Mouse (Mus musculus) bone marrow, adult 2 months (tissue): ENCODE data around the gene 1700022I11Rik. TPM values are rescaled to one million over a fixed set of nuclear protein-coding genes. Genes with fewer than 3 reads are reported as not detected.

Experiments used
- H3K27ac ChIP-seq: fragments of 200-500 bp; 2 replicates; pipeline ENCODE4 v1.5.1; 2012; ENCODE audit warnings: low read depth, mild to moderate bottlenecking, control low read depth, inconsistent platforms, low read length; ENCODE audit not compliant: control insufficient read depth, poor library complexity, insufficient read depth
- H3K4me1 ChIP-seq: fragments of 200-500 bp; 2 replicates; pipeline ENCODE4 v1.6.1; 2011; ENCODE audit warnings: low read length; ENCODE audit not compliant: control insufficient read depth, insufficient read depth
- H3K4me3 ChIP-seq: fragments of 200-500 bp; replicated peaks from 2 replicates; pipeline ENCODE3; 2011; ENCODE audit warnings: mild to moderate bottlenecking, low read depth, low read length, control low read depth; ENCODE audit not compliant: control insufficient read depth
- CTCF ChIP-seq: fragments of 200-500 bp; IDR thresholded peaks from 2 replicates; pipeline ENCODE4 v1.5.1; 2011; ENCODE audit warnings: low read length, control low read depth; ENCODE audit not compliant: control insufficient read depth, insufficient read depth
- POLR2A ChIP-seq: fragments of 200-500 bp; IDR thresholded peaks from 2 replicates; pipeline ENCODE4 v1.6.1; 2011; ENCODE audit warnings: low read depth, mild to moderate bottlenecking, control low read depth, low read length, borderline replicate concordance; ENCODE audit not compliant: control insufficient read depth
- WGBS: fragments of 180-500 bp; shearing (Covaris S2); methylation state at CpG from one replicate; pipeline ENCODE4 v1.1.7; 2018; 5-methylcytosine and 5-hydroxymethylcytosine counted together
- polyA plus RNA-seq: library from polyadenylated mRNA; stranded (reverse); fragments of >200 nt; gene quantifications from 2 replicates; pipeline ENCODE4 v1.2.4, GENCODE M21; 2011; ENCODE audit warnings: low replicate concordance; ENCODE audit not compliant: missing spikeins, insufficient read depth, insufficient read length

Gene 1700022I11Rik
- polyA plus RNA-seq, 1 experiment: not detected

DNA sequence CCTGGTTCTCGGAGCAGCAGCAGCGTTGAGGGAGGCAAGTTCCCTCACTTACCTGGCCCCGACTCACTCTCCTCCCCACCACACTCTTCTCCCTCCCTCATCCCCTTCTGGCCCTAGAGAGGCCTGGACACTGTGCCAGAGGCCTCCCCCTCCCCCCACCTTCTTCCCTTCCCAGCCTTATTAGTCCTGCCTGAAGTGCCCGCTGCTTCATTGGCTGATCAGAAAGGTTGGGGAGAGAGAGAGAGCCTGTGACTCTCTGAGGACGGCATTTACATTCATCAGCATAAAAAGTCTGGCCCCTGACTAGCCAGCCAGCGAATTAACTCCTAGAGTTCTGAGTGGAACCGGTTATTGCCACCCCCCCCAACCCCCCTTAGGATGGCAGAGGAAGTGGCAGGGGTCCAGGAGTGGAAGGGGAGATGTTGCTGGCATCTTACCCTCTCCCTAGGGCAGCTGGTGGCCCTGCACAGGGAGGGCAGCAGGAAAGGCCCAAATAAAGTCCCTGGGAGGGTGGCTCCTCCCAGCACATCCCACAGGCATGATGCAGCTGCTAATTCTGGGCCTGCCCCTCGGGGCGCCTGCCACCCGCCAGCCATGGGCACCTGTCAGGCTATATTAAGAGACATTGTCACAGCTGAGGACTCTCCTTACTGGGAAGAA is 15.8 kb upstream of the 1700022I11Rik start:
- Histone ChIP-seq H3K4me1 (no peaks in the 10 kb centered on the region; the same call in 1 of the 2 replicates), H3K4me3 (no peak overlapping the region), H3K27ac (no peak overlapping the region)
- WGBS: 74% methylated on average over 10 of the region's 10 CpGs
- TF ChIP-seq CTCF (no peak), POLR2A (no peak)

DNA sequence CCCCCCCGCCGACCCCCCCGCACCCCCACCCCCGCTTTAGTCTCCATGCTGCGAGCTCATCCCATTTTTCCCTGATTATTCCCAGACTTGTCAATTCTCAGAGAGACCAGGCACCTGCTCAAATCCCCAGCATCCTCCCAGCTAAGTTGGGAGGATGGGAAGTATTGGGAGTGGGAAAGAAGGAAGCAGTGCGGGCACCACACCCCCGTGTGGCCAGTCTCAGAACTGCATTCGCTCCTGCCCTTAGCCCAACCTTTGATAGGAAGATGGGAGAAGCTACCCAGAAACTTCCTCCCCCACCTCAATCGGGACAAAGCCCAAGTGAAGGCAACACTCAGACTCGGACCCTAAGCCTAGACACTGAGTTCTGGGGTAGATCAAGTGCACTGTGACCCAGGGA is 15.1 kb upstream of the 1700022I11Rik start:
- H3K27ac ChIP-seq: no peak overlapping the region
- 18% methylated on average over 10 of the region's 10 CpGs for WGBS
- TF ChIP-seq CTCF (peak; percentile 77), POLR2A (no peak)
- H3K4me3 ChIP-seq: no peak overlapping the region
- H3K4me1 ChIP-seq: no peaks in the 10 kb centered on the region; the same call in 1 of the 2 replicates

DNA sequence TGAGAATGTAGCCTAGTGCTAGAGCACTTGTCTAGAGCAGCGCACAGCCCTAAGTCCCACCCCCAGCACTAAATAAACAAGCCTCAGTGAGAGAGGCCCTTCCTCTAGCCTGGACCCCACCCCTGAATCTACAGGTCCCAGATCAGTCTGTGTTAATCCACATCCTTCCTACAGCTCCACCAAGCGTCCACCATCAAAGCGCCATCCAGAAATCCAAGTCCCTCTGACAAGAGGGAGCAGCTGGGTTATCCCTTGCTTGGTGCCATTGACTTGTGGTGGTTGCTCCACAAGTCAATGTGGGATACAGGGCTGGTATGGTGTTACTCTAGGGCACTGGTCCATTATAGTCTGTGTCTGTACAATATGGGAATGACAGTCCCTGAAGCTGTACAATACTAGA is 14.2 kb upstream of the 1700022I11Rik start:
- Histone ChIP-seq H3K4me1 (no peaks in the 10 kb centered on the region; the same call in 1 of the 2 replicates), H3K27ac (no peak overlapping the region), H3K4me3 (no peak overlapping the region)
- TF ChIP-seq CTCF (no peak), POLR2A (no peak)
- 90% methylated on average over 3 of the region's 3 CpGs for WGBS

DNA sequence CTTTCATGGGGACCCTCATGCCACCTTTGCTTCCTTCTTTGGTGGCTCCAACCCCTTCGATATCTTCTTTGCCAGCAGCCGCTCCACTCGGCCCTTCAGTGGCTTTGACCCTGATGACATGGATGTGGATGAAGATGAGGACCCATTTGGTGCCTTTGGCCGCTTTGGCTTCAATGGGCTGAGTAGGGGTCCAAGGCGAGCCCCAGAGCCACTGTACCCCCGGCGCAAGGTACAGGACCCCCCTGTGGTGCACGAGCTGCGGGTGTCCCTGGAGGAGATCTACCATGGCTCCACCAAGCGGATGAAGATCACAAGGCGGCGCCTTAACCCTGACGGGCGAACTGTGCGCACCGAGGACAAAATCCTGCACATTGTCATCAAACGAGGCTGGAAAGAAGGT is 12.8 kb upstream of the 1700022I11Rik start:
- no peak overlapping the region for H3K4me3 ChIP-seq
- H3K27ac ChIP-seq: no peak overlapping the region
- 89% methylated on average over 17 of the region's 17 CpGs for WGBS
- no peaks in the 10 kb centered on the region; the same call in 1 of the 2 replicates for H3K4me1 ChIP-seq
- no peak for TF ChIP-seq POLR2A
- TF ChIP-seq CTCF: no peak

DNA sequence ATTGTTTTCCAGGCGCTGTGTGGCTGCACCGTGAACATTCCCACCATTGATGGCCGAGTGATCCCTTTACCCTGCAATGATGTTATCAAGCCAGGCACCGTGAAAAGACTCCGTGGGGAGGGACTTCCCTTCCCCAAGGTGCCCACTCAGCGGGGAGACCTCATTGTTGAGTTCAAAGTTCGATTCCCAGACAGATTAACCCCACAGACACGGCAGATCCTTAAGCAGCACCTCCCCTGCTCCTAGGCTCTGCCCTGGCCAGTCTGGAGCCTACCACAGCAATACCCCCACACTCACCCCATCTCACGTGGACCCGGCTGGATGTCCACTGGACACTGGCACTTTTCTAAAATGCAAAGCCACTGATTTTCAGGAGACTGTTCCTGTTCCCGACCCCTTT is 12.1 kb upstream of the 1700022I11Rik start:
- WGBS: 81% methylated on average over 11 of the region's 11 CpGs
- Histone ChIP-seq H3K27ac (no peak overlapping the region), H3K4me1 (no peaks in the 10 kb centered on the region; the same call in 1 of the 2 replicates), H3K4me3 (no peak overlapping the region)
- no peak for TF ChIP-seq POLR2A
- no peak for TF ChIP-seq CTCF

DNA sequence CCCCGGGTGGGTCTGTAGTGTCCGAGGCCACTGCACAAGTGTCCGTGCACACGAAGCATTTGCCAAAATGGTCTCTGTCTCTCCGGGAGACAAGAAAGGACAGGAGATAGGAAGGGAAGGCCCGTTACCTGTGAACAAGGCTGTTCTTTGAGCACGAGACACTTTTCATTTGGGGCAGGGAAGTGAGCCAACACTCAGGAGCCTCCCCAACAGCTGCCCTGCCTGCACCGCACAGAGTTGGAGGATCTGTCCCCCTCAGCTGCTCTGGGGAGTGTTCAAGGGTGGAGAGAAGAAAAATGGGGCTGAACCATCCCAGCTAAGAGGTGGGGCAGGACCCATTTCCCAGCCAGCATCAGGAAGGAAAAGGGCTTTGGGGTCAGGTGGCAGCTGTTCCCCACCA is 11.4 kb upstream of the 1700022I11Rik start:
- H3K4me1 ChIP-seq: no peaks in the 10 kb centered on the region; the same call in 1 of the 2 replicates
- no peak overlapping the region for H3K4me3 ChIP-seq
- 82% methylated on average over 8 of the region's 8 CpGs for WGBS
- no peak overlapping the region for H3K27ac ChIP-seq
- TF ChIP-seq POLR2A: no peak
- no peak for TF ChIP-seq CTCF

DNA sequence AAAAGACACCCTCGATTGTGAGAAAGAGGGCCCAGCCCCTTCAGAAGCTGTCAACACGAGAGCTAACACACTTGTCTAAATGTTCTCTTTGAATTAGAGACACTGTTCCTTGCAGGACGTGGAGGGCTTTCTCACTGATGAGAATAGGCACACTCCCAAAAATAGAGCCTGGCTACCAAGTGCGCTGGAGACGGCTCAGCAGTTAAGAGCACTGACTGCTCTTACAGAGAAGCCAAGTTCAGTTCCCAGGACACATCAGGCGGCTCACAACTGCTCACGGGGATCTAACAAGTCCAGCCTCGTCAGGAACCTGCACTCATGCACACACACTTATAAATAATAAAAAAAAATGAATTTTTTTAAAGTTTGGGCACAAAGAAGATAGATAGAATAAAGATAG is 10.5 kb upstream of the 1700022I11Rik start:
- 70% methylated on average over 8 of the region's 8 CpGs for WGBS
- Histone ChIP-seq H3K27ac (no peak overlapping the region), H3K4me3 (no peak overlapping the region), H3K4me1 (no peaks in the 10 kb centered on the region; the same call in 1 of the 2 replicates)
- TF ChIP-seq POLR2A (no peak), CTCF (no peak)

DNA sequence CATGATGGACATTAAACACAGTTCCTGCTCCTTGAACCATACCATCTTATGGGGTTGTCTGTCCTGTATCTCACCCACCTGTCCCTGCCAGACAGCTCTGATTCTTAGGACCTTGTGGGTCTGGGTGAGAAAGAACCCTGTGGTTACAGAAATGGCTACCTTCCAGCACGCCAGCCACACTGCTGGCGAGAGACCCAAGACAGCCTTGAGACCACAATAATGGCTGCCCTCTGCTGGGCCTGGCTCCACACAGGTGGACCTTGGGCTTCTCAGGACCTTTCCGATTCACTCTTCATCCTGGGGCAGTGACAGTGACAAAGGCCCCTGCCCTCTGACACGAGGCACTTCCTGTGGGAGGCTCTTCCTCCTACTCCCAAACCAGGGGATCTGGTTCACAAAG is 10.0 kb upstream of the 1700022I11Rik start:
- 37% methylated on average over 4 of the region's 4 CpGs for WGBS
- no peaks in the 10 kb centered on the region; the same call in 1 of the 2 replicates for H3K4me1 ChIP-seq
- no peak for TF ChIP-seq CTCF
- TF ChIP-seq POLR2A: no peak
- H3K4me3 ChIP-seq: no peak overlapping the region
- H3K27ac ChIP-seq: no peak overlapping the region

DNA sequence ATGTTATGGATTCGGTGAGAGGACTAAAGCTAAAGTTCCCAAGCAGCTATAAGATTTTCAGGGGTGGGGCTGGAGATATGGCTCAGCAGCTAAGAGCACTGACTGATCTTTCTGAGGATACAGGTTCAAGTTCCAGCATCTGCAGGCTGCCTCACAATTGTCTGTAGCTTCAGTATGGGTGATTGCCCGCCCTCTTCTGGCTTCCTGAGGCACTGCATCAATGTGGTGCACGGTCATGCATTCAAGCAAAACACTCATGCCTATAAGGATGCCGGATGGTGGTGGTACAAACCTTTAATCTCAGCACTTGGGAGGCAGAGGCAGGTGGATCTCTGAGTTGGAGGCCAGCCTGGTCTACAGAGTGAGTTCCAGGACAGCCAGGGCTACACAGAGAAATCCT is 7.8 kb upstream of the 1700022I11Rik start:
- TF ChIP-seq CTCF (peak; percentile 80), POLR2A (no peak)
- WGBS: 20% methylated on average over 4 of the region's 4 CpGs
- Histone ChIP-seq H3K4me3 (no peak overlapping the region), H3K4me1 (no peaks in the 10 kb centered on the region), H3K27ac (no peak overlapping the region)

DNA sequence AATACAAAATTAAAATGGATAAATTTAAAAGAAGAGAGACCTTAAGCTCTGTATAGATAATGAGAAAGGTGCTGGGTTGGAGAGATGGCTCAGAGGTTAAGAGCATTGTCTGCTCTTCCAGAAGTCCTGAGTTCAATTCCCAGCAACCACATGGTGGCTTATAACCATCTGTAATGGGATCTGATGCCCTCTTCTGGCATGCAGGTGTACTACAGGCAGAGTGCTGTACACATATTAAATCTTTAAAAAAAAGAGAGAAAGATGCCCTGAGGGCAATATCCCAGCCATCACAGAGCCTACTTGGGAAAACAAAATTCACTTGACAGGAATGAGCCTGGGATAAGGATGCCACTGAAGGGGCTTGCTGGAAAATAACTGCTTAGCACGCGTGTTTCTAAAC is 5.9 kb upstream of the 1700022I11Rik start:
- H3K4me3 ChIP-seq: no peak overlapping the region
- 93% methylated on average over 2 of the region's 2 CpGs for WGBS
- TF ChIP-seq POLR2A (no peak), CTCF (no peak)
- H3K4me1 ChIP-seq: no peaks in the 10 kb centered on the region
- no peak overlapping the region for H3K27ac ChIP-seq
